Mouse (Mus musculus) R1 (cell line): ENCODE measurements around the gene Dgat2.

Experiments
- DNase-seq: peaks from one replicate; pipeline ENCODE4 v3.0.0-alpha.2; 2018; ENCODE audit warnings: low read depth, low spot score

The Dgat2 gene

DNA sequence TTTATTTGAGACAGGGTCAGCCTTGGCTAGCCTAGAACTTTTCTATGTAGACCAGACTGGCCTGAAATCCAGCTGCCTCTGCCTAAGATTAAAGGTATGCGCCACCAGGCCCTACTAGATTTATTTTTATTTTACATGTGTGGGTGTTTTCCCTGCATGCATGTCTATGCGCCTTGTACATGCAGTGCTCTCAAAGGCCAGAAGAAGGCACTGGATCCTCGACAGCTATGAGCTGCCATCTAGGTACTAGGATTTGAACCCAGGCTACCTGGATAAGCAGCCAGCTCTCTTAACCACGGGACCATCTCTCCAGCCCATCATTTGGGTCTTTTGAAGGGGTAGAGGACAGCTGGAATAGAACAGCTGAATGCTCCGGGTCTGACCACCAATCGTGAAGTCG lies 20.1 kb downstream of the Dgat2 start:
- no peak for DNase-seq

GRCm38 (mm10) chr7:99161961-99162360 lies 20.6 kb downstream of the Dgat2 start:
- no peak for DNase-seq

DNA sequence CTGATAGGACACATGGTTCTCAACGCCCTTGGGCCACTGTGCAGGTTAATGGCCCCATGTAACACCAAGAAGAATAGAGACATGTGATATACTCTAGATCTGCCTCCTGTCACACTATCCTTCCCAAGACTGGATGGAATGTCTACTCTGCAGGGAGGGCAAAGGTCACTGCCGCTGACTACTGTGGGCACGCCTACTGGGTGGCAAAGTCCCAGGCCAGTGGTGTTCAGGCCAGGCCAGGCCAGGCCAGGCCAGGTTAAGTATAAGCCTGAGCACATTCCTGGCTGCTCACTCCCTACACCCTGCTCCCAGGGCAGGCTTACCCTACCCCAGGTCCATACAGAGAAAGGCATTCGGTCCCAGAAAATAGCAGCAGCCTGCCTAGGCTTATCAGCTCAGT lies 21.0 kb downstream of the Dgat2 start:
- no peak for DNase-seq

DNA sequence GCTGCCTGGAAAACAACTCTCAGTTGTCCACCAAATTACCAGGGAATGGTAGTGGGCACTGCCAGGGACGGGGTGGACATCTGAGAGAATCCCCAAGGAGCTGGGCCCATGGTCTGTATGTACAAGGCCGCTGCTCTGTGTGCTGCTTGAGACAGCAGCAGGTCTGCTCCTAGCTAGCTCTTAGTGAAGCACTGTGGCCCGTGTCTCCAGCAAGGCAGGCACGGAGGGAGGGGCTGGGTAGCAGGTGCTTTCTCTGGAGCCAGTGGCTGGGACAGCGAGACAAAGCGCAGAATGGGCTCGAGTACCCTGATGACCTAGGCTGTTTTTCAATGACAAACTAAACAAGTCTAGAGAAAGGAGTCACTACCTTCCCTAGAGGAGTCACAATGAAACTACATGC lies 21.5 kb downstream of the Dgat2 start:
- DNase-seq = no peak

DNA sequence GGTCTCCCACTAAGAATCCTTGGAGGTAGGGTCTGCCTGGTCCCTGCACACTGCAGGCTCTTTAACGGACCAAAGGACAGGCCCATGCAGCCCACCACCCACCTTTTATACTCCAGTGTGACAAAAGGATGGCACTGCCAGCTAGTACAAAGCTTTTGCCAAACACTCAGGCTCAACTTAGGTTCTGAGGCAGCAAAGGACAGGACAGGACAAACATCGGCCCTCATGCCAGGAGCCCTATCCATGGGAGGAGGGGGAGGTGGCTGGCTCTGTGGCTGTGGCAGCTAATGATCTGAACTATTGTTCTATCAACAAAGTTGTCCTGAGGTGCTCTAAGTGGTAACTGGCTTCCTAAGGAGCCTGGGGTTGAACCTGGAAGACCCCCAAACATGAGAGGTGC lies 23.1 kb downstream of the Dgat2 start:
- DNase-seq = no peak

- DNase-seq = no peak
Measured at GRCm38 (mm10) chr7:99158904-99159303, 23.6 kb downstream of the Dgat2 start.

GRCm38 (mm10) chr7:99158011-99158410 lies 24.5 kb downstream of the Dgat2 start:
- DNase-seq = no peak

DNA sequence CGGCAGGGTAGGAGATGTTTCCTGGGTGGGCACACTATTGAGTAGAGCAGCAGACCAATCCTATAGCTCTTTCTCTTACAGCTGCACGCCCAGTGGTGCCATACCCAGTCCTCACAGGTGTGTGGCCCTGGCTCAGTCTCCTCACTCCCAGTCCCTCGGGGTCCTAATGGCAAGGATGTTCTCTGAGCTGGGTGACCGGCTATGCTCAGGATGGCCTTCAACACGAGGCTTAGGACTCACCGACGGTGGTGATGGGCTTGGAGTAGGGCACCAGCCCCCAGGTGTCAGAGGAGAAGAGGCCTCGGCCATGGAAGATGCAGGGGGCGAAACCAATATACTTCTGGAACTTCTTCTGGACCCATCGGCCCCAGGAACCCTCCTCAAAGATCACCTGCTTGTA lies 25.8 kb downstream of the Dgat2 start:
- no peak for DNase-seq

- peak; percentile 65 for DNase-seq
Measured at GRCm38 (mm10) chr7:99155311-99156289, 26.9 kb downstream of the Dgat2 start.

- DNase-seq = peak; percentile 26
Measured at GRCm38 (mm10) chr7:99154648-99155151, 27.8 kb downstream of the Dgat2 start.

DNA sequence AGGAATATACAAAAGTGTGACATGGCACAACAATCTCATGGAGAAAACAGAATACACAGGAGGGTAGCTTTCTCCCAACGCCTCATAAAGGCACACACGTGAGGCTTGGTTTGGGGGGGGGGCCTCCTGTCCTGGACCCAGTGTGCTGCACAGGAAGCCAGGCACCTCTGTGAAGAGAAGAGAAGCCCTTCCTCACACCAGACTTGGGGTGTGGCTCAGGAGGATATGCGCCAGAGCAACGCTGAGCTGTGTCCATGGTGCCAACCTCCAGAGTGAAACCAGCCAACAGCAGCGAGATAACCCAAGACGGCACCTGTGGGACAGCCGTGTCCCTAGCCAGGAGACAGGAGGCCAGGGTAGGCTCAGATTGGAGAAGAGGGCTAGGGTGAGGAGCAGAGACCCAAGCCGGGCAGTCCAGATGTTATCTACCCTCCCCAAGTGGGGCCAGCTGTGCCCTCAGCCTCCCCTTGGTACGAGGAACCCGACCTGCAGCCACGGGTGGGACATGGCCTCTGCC lies 28.8 kb downstream of the Dgat2 start:
- DNase-seq = no peak

GRCm38 (mm10) chr7:99152756-99153155 lies 29.8 kb downstream of the Dgat2 start:
- DNase-seq = no peak

- DNase-seq = peak; percentile 98
Measured at GRCm38 (mm10) chr7:99151342-99151741, 31.2 kb downstream of the Dgat2 start.

GRCm38 (mm10) chr7:99149017-99149416 lies 33.5 kb downstream of the Dgat2 start:
- no peak for DNase-seq

GRCm38 (mm10) chr7:99147494-99147893 lies 35.0 kb downstream of the Dgat2 start:
- DNase-seq = no peak

GRCm38 (mm10) chr7:99146906-99147305 lies 35.6 kb downstream of the Dgat2 start:
- DNase-seq = no peak

- DNase-seq = no peak
Measured at GRCm38 (mm10) chr7:99146011-99146410, 36.5 kb downstream of the Dgat2 start.

DNA sequence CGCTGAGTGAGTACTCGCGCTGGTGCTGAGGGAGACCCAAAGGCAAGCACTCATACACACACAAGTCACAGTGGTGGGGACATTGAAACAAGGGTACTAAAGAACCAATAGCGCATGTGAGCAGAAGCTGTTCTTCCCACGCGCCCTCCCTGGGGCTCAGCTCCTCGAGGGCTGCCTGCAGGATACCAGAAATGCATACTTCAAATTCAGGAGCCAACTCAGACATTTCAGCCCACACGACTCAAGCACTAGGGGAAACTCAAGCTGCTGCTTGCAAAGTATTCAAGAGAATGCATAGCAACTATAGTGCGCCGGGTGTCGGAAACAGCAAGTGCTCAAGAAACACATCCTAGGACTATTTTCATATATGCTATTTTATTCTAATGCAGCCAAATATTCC lies 37.9 kb downstream of the Dgat2 start:
- DNase-seq = no peak

DNA sequence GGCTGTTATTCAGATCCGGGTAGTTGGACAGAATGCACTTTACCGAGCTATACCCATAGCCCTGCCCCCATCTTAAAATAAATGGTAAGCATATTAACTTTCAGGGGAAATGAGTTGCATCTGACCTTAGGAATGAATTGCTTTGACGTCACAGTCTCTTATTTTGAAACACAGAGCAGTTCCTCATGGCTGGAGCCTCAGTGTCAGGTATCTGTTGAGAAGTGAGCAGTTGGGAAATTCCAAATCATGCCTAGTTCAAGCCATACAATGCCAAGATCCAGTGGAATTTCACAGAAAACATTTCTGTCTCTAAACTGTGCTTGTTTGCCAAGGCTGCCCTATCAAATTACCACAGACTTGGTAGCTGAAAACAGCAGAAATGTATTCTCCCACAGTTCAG lies 39.3 kb downstream of the Dgat2 start:
- DNase-seq = no peak

DNA sequence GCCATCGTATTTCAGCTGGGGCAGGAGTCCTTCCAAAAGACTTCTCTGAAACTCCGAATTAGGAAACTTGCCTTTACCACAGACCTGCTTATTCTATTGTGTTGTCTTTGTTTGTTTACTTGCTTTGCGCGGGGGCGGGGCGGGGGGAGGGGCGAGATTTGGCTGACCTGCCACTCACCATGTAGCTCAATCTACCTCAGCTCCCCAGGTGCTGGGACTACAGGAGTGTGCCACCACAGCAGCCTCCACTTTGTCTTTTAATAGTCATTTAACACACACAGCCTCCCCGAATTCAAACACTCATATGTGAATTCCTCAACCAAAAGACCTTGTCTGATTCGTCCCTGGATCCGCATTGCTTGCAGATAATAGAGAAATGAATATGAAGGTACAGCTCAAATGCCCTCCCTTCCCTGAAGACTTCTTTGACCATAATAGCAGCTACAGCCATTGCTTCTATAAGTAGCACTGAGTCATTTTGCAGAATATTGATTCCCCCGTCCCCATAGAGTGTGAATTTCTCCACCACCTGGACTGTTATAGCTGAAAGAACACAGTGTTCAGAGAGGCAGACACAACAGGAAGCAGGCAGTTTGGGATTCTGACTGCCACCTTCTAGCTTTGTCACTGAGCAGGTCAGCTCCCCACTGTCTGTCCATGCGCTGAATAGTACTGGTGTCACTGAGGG lies 40.5 kb downstream of the Dgat2 start:
- DNase-seq = no peak

DNA sequence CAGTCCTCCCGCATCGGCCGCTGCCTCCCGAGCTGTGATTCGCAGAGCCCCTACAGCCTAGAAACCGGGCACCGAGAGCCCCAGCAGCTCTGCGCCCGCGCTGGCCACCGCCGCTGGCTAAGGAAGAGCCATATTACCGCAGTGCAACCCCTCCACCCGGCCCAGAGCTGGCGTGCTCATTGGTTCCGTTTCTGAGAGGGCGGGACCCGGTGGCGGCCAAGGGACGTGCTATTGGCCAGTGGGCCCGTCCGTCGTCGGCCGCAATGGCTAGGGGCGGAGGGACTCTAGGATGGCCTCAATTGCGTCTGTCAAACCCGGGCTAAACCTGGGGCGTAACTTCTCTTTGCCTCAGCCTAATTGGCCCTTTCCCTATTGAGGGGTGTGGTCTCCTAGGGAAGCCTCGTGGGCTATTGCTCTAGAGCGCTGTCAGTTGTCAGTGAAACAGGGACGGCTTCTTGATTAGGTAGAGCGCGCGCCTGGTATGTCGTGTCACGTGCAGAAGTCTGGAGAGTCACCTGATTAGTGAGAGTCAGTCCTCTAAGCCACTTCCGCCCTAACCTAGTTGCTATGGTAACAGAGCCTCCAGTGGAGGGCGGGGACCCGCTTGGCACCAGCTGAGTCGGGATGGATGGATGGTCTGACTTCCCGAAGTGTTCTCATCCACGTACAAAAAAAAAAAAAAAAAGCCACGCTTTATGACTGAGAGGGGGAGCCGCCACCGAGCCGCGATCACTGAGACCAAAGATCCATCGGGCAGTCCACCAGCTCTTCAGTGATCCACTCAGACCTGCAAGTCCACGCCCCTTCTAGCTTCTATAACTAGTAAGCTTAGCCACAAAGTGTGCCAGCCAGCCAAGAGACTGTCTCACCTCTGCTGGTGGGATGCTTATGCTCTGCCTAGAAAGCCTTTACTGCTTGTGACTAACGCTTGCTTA lies 41.3 kb downstream of the Dgat2 start, which contains the start of gene Uvrag:
Gene Uvrag, minus strand, starts transcription at position 158 of the 935 bp plus-strand sequence.
- peak; percentile 100 for DNase-seq
